10 mouse cellular contexts compared by ENCODE assay signal in the genomic region with DNA sequence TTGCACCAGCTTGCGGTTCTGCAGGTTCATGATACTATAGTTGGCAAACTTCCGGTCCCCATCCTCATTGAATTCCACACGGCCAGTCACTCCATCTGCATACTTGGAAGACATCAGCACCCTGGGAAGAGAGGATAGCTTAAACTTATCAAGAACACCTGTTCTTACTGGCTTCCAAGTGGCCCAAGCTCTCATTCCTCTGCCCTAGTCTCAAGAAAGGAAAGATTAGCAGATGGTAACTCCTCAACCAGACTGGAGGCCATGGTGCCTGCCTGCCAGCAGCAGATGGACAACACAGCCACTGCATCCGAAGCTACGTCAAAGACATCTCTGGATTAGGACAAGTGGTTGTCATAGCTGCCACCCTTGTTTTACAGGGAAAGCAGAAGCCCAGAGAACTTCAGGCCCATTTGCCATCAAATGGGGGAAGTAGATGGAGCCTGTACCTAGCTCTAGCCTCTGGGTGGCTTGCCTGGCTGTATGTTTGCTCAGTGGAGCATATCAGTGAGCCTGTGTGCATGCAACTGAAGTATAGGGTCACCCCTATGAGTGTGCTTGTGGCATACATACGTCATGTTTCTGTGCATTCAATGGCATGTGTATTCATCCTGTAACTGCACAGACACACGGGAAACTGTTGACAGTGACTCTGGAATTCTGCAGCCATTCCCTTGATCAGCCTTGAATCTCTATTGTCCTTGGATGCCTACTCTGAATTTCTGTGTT. TPM values are rescaled to one million over a fixed set of nuclear protein-coding genes. Genes with fewer than 3 reads are reported as not detected.
DNase-seq lines count a peak whose midpoint lies in the region; ATAC-seq lines count a peak whose summit lies in the region.
"Had no signal": no experiment of that assay in that cellular context is flagged by ENCODE, and none has a peak within 500 bp of the region (broad histone marks: within the 10 kb centered on the region; RNA-seq: fewer than 3 reads in every experiment).

No protein-coding gene starts in this region.

- ATAC-seq in megakaryocyte, adult 5-6 weeks (ENCODE audit: poor library complexity, severe bottlenecking), result no peak
- no peak for ATAC-seq in embryonic facial prominence, embryonic 14.5 days (ENCODE audit: low read depth)
- ATAC-seq in limb, embryonic 11.5 days (ENCODE audit: insufficient number of reproducible peaks, low FRiP score, low TSS enrichment, low read depth), result no peak
- no peak for ATAC-seq in stomach, embryonic 15.5 days (ENCODE audit: insufficient read depth, low FRiP score, low read depth)
- no peak for ATAC-seq in erythroblast, adult 5-6 weeks (replicated peaks; ENCODE audit: low FRiP score, poor library complexity, severe bottlenecking)

- no peak overlapping the region for H3K9ac ChIP-seq in embryonic facial prominence, embryonic 14.5 days (ENCODE audit: low read depth, low read length)
- H3K9ac ChIP-seq in limb, embryonic 11.5 days (ENCODE audit: low read length), result no peak overlapping the region
- H3K9ac ChIP-seq in stomach, embryonic 15.5 days, result no peak overlapping the region

- H3K4me2 ChIP-seq in embryonic facial prominence, embryonic 14.5 days (ENCODE audit: low read depth, low read length), result 0 out of 2 replicates have a peak overlapping the region, but pooled peaks have one; percentile 62
- no peak overlapping the region; the same call in 1 of the 2 replicates for H3K4me2 ChIP-seq in limb, embryonic 11.5 days (ENCODE audit: low read depth, severe bottlenecking)
- H3K4me2 ChIP-seq in stomach, embryonic 15.5 days, result peak overlapping the region; percentile 95

- H3K27me3 ChIP-seq in megakaryocyte, embryonic 14.5 days (replicated peaks), result peaks cover 80% of the 10 kb centered on the region
- H3K27me3 ChIP-seq in embryonic facial prominence, embryonic 14.5 days (replicated peaks; ENCODE audit: control insufficient read depth, insufficient read depth, low read length), result peaks cover 37% of the 10 kb centered on the region
- H3K27me3 ChIP-seq in limb, embryonic 11.5 days (ENCODE audit: control insufficient read depth, insufficient read depth, low read length), result peaks cover 9% of the 10 kb centered on the region
- H3K27me3 ChIP-seq in stomach, embryonic 15.5 days (replicated peaks), result peaks cover 47% of the 10 kb centered on the region

- 65% methylated on average over 7 of the region's 7 CpGs for WGBS in embryonic facial prominence, embryonic 14.5 days
- WGBS in limb, embryonic 11.5 days, result 75% methylated on average over 7 of the region's 7 CpGs
- 63% methylated on average over 7 of the region's 7 CpGs for WGBS in stomach, embryonic 15.5 days

- H3K27ac ChIP-seq in embryonic facial prominence, embryonic 14.5 days (replicated peaks; ENCODE audit: low read depth, low read length), result no peak overlapping the region
- H3K27ac ChIP-seq in limb, embryonic 11.5 days (replicated peaks; ENCODE audit: low read depth, low read length), result no peak overlapping the region
- no peak overlapping the region for H3K27ac ChIP-seq in stomach, embryonic 15.5 days

- DNase-seq in embryonic facial prominence, embryonic 14.5 days (ENCODE audit: low spot score), result no peak
- DNase-seq in limb, embryonic 11.5 days (ENCODE audit: low spot score), result no peak
- DNase-seq in urinary bladder, adult 18-20 months (ENCODE audit: low spot score in 2 of 2), result no peak
- DNase-seq in kidney, adult 18-20 months, result no peak

- no peaks in the 10 kb centered on the region for H3K36me3 ChIP-seq in megakaryocyte, embryonic 14.5 days (replicated peaks; ENCODE audit: low read length)
- no peaks in the 10 kb centered on the region for H3K36me3 ChIP-seq in embryonic facial prominence, embryonic 14.5 days (ENCODE audit: control insufficient read depth, insufficient read depth, low read length)
- H3K36me3 ChIP-seq in limb, embryonic 11.5 days (ENCODE audit: control insufficient read depth, insufficient read depth, low read length), result no peaks in the 10 kb centered on the region
- no peaks in the 10 kb centered on the region for H3K36me3 ChIP-seq in stomach, embryonic 15.5 days

- H3K4me1 ChIP-seq in megakaryocyte, embryonic 14.5 days, result peaks cover 20% of the 10 kb centered on the region
- H3K4me1 ChIP-seq in embryonic facial prominence, embryonic 14.5 days (ENCODE audit: control insufficient read depth, insufficient read depth, low read length), result 0 out of 2 replicates have a peak, but pooled peaks cover 2% of the 10 kb centered on the region
- no peaks in the 10 kb centered on the region for H3K4me1 ChIP-seq in limb, embryonic 11.5 days (ENCODE audit: control insufficient read depth, insufficient read depth, low read length)
- peaks cover 10% of the 10 kb centered on the region; the same call in 1 of the 2 replicates for H3K4me1 ChIP-seq in stomach, embryonic 15.5 days

- peaks cover 10% of the 10 kb centered on the region; the same call in 1 of the 2 replicates for H3K9me3 ChIP-seq in megakaryocyte, embryonic 14.5 days
- no peaks in the 10 kb centered on the region for H3K9me3 ChIP-seq in embryonic facial prominence, embryonic 14.5 days (ENCODE audit: control insufficient read depth, low read length)
- H3K9me3 ChIP-seq in limb, embryonic 11.5 days (ENCODE audit: control insufficient read depth, low read length), result no peaks in the 10 kb centered on the region
- H3K9me3 ChIP-seq in stomach, embryonic 15.5 days, result no peaks in the 10 kb centered on the region

- peak overlapping the region; percentile 69 for H3K4me3 ChIP-seq in megakaryocyte, embryonic 14.5 days (replicated peaks)
- no peak overlapping the region; the same call in 1 of the 2 replicates for H3K4me3 ChIP-seq in embryonic facial prominence, embryonic 14.5 days (ENCODE audit: low read depth, low read length)
- 0 out of 2 replicates have a peak overlapping the region, but pooled peaks have one; percentile 32 for H3K4me3 ChIP-seq in limb, embryonic 11.5 days (ENCODE audit: low read depth, low read length)
- H3K4me3 ChIP-seq in stomach, embryonic 15.5 days (replicated peaks), result peak overlapping the region; percentile 45; the same call in 1 of the 2 replicates

RNA-seq across cellular contexts. Expression of a gene that starts 14.4 kb away (rescaled TPM):
- not detected in 2 replicates for polyA plus RNA-seq in megakaryocyte, embryonic 14.5 days (2012; ENCODE audit: insufficient read depth, low replicate concordance)
- total RNA-seq in megakaryocyte, adult 5-6 weeks (2015), result not detected in 2 replicates
- total RNA-seq in megakaryocyte, adult 5-6 weeks (2017), result not detected in 2 replicates
- 2.3 and 5.1 TPM in 2 replicates for polyA plus RNA-seq in embryonic facial prominence, embryonic 14.5 days (2014; fragmentation: Nextera tagmentation; extraction: Ambion mirVana)
- not detected in 2 replicates for polyA plus RNA-seq in limb, embryonic 11.5 days (2014; fragmentation: Nextera tagmentation; extraction: Ambion mirVana)
- polyA plus RNA-seq in stomach, embryonic 15.5 days (2015; fragmentation: Nextera tagmentation; extraction: Ambion mirVana), result 4.4 and 6.9 TPM in 2 replicates
- total RNA-seq in erythroblast, adult 5-6 weeks (2015; ENCODE audit: low replicate concordance), result not detected in 2 replicates
- total RNA-seq in erythroblast, adult 5-6 weeks (2017; ENCODE audit: low replicate concordance), result not detected in 2 replicates
- total RNA-seq: layer of hippocampus, postnatal 10 days had no signal
- polyA plus RNA-seq: erythroblast, embryonic 14.5 days had no signal

RNA-seq across cellular contexts. Expression of a gene that starts 14.9 kb away (rescaled TPM):
- polyA plus RNA-seq in megakaryocyte, embryonic 14.5 days (2012; ENCODE audit: insufficient read depth, low replicate concordance), result not detected in 2 replicates
- total RNA-seq in megakaryocyte, adult 5-6 weeks (2015), result not detected in 2 replicates
- not detected in 2 replicates for total RNA-seq in megakaryocyte, adult 5-6 weeks (2017)
- polyA plus RNA-seq in embryonic facial prominence, embryonic 14.5 days (2014; fragmentation: Nextera tagmentation; extraction: Ambion mirVana), result 1.7 and 1.8 TPM in 2 replicates
- 0.60 and 1.4 TPM in 2 replicates for polyA plus RNA-seq in limb, embryonic 11.5 days (2014; fragmentation: Nextera tagmentation; extraction: Ambion mirVana)
- polyA plus RNA-seq in stomach, embryonic 15.5 days (2015; fragmentation: Nextera tagmentation; extraction: Ambion mirVana), result 1.3 and 1.9 TPM in 2 replicates
- total RNA-seq in erythroblast, adult 5-6 weeks (2015; ENCODE audit: low replicate concordance), result not detected in 2 replicates
- total RNA-seq in erythroblast, adult 5-6 weeks (2017; ENCODE audit: low replicate concordance), result not detected in 2 replicates
- polyA plus RNA-seq: erythroblast, embryonic 14.5 days had no signal

RNA-seq across cellular contexts. Expression of a gene that starts 16.1 kb away (rescaled TPM):
- polyA plus RNA-seq in megakaryocyte, embryonic 14.5 days (2012; ENCODE audit: insufficient read depth, low replicate concordance), result not detected in 2 replicates
- total RNA-seq in megakaryocyte, adult 5-6 weeks (2015), result not detected in 2 replicates
- total RNA-seq in megakaryocyte, adult 5-6 weeks (2017), result not detected in 2 replicates
- polyA plus RNA-seq in embryonic facial prominence, embryonic 14.5 days (2014; fragmentation: Nextera tagmentation; extraction: Ambion mirVana), result not detected in 2 replicates
- polyA plus RNA-seq in limb, embryonic 11.5 days (2014; fragmentation: Nextera tagmentation; extraction: Ambion mirVana), result not detected in 2 replicates
- polyA plus RNA-seq in stomach, embryonic 15.5 days (2015; fragmentation: Nextera tagmentation; extraction: Ambion mirVana), result not detected in 2 replicates
- total RNA-seq in erythroblast, adult 5-6 weeks (2015; ENCODE audit: low replicate concordance), result not detected in 2 replicates
- total RNA-seq in erythroblast, adult 5-6 weeks (2017; ENCODE audit: low replicate concordance), result not detected in 2 replicates
- total RNA-seq: layer of hippocampus, postnatal 10 days had no signal
- polyA plus RNA-seq: erythroblast, embryonic 14.5 days had no signal

RNA-seq across cellular contexts. Expression of a gene that starts 28.0 kb away (rescaled TPM):
- 4.4 and 13.9 TPM in 2 replicates for polyA plus RNA-seq in megakaryocyte, embryonic 14.5 days (2012; ENCODE audit: insufficient read depth, low replicate concordance)
- total RNA-seq in megakaryocyte, adult 5-6 weeks (2015), result 14.8 TPM in 2 replicates
- total RNA-seq in megakaryocyte, adult 5-6 weeks (2017), result 36.8 and 40.8 TPM in 2 replicates
- polyA plus RNA-seq in embryonic facial prominence, embryonic 14.5 days (2014; fragmentation: Nextera tagmentation; extraction: Ambion mirVana), result 74.7 and 75.0 TPM in 2 replicates
- 81.9 and 97.6 TPM in 2 replicates for polyA plus RNA-seq in limb, embryonic 11.5 days (2014; fragmentation: Nextera tagmentation; extraction: Ambion mirVana)
- polyA plus RNA-seq in stomach, embryonic 15.5 days (2015; fragmentation: Nextera tagmentation; extraction: Ambion mirVana), result 46.4 and 54.6 TPM in 2 replicates
- 4.6 and 11.1 TPM in 2 replicates for total RNA-seq in erythroblast, adult 5-6 weeks (2015; ENCODE audit: low replicate concordance)
- 13.2 and 28.3 TPM in 2 replicates for total RNA-seq in erythroblast, adult 5-6 weeks (2017; ENCODE audit: low replicate concordance)

RNA-seq across cellular contexts. Expression of a gene that starts 31.8 kb away (rescaled TPM):
- 3.1 and 14.8 TPM in 2 replicates for polyA plus RNA-seq in megakaryocyte, embryonic 14.5 days (2012; ENCODE audit: insufficient read depth, low replicate concordance)
- total RNA-seq in megakaryocyte, adult 5-6 weeks (2015), result 28.9 and 40.5 TPM in 2 replicates
- 25.1 and 32.1 TPM in 2 replicates for total RNA-seq in megakaryocyte, adult 5-6 weeks (2017)
- polyA plus RNA-seq in embryonic facial prominence, embryonic 14.5 days (2014; fragmentation: Nextera tagmentation; extraction: Ambion mirVana), result 104 and 113 TPM in 2 replicates
- polyA plus RNA-seq in limb, embryonic 11.5 days (2014; fragmentation: Nextera tagmentation; extraction: Ambion mirVana), result 118 and 120 TPM in 2 replicates
- 108 and 114 TPM in 2 replicates for polyA plus RNA-seq in stomach, embryonic 15.5 days (2015; fragmentation: Nextera tagmentation; extraction: Ambion mirVana)
- total RNA-seq in erythroblast, adult 5-6 weeks (2015; ENCODE audit: low replicate concordance), result 8.4 and 12.9 TPM in 2 replicates
- total RNA-seq in erythroblast, adult 5-6 weeks (2017; ENCODE audit: low replicate concordance), result 9.2 and 18.7 TPM in 2 replicates
